Mouse (Mus musculus) layer of hippocampus, postnatal 10 days (tissue): Measurements from ENCODE around the gene Fgfr2. TPM values are rescaled to one million over a fixed set of nuclear protein-coding genes. Genes with fewer than 3 reads are reported as not detected.

Experiments used
- DNase-seq, 2 experiments: peaks; one replicate each; pipeline ENCODE4 v3.0.0; 2021; ENCODE audit warnings: low spot score in 2 of 2
- total RNA-seq, 2 experiments: library from RNA; stranded (reverse); gene quantifications; 2 replicates each; pipeline ENCODE4 v1.2.3; 2021

Fgfr2 gene
- total RNA-seq, 2 experiments from 2014 or later, result 35.6 to 48.3 TPM

DNA sequence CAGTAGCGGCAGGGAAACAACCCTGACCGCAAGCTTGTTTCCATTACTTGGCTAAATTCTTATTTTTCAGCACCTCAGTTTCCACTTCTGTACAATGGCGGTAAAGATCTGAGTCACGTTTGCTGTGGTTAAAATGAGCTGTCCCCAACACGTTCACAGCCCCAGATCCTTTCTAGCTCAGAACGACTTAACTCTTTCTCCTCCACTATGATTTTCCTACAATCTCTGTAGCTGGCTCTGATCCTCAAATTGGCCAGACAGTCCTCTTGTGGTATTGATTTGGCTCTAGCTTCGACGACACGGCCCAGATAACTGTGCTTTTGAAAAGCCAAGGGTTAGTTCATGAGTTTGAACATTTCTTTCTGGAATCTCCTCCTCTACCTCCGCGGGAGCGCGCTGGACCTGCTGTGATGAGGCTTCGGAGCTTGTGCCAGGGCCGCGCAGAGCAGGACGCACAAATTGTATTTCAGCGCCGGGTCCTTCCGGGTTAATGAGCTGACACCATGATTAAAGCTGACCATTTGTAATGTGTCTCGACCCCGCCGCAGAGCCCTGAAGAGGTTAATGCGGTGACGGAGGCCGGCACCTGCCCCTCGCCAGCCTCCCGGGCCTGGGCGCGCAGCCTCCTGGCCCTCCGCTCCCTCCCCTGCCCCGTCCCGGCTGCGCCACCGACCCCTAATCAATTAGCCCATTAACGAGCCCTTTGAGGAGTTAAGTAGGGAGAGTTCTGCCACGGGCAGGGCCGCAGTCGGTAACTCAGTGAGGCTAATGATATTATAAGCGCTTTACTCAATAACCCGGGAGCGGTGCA is 1571.0 kb downstream of the Fgfr2 start:
- no peak for DNase-seq

DNA sequence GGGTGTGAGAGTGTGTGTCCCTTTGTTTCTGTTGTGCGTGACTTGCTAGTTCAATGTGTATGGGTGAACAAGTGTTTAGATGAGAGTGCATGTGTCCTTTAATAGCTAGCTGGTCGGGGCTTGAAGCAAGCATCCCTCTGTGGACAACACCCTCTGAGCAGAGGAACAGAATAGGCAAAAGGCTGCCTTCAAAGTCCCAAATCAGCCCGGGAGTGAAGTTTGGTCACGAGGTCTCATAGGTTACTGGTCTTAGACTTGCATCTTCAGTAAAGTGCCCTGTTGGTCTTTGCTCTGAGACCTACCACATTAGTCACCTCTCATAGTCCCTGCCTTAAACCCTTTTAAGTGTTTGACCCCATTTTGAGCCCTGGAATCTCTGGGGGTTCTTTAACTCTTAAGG is 1571.7 kb downstream of the Fgfr2 start:
- DNase-seq, result no peak

DNA sequence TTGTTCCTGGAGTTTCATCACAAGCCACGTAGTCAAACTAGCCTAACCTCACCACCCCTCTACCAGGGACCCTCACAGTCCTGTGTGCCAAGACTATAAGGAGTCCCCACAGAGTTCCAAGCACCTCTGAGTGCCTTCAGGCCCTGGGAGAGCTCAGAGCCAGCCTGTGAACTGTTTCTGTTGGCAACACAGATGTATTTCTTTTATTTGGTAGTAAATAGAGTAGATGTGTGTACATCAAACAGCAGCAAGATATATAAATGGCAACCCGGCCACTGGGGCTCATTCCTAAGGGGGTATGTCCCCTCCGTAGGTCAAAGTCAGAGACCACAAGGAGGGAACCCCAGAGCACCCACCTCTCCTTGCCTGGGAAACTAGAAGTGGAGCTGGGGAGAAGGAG is 1574.7 kb downstream of the Fgfr2 start, which contains the start of gene Hmx2:
TSS of gene Hmx2 (plus strand) at position 301 of the 400 bp plus-strand sequence.
- no peak for DNase-seq

DNA sequence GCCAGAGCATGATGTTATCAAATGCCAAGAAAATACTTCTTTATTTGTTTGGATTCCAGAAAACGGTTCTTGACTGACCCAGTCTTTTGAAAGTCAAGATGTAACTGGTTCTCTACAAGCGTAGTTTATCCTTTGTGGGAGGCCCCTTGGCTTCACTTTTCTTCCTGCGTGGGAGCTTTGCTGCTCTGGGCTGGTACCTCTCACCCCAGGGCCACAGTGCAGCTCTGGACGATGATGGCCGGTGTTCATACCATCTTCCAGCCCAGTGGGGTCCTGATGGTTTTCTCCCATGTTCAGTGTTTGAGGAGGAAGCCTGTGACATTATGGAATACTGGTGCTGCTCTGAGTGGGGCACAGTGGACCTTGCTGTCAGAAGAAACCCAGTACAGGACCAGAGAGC is 1575.7 kb downstream of the Fgfr2 start:
- no peak for DNase-seq

DNA sequence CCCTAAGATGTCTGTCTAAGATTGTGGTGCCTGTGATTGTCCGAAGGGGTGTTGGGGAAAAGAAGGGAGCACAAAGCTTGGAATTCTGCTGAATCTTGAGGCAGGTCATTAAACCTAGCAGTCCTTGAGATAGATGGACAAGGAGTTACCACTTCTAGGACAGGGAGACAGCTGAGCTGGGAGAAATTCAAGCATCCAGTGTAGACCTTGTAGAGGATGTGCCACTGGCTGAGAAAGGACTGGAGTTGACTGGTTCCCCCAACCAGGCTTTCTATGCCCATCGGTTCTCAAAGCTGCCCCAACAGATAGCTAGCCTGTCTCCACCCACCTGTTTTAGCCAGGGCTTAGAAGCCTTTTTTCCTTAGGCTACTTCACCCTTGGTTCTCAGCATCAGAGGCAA is 1576.7 kb downstream of the Fgfr2 start:
- DNase-seq, result no peak

DNA sequence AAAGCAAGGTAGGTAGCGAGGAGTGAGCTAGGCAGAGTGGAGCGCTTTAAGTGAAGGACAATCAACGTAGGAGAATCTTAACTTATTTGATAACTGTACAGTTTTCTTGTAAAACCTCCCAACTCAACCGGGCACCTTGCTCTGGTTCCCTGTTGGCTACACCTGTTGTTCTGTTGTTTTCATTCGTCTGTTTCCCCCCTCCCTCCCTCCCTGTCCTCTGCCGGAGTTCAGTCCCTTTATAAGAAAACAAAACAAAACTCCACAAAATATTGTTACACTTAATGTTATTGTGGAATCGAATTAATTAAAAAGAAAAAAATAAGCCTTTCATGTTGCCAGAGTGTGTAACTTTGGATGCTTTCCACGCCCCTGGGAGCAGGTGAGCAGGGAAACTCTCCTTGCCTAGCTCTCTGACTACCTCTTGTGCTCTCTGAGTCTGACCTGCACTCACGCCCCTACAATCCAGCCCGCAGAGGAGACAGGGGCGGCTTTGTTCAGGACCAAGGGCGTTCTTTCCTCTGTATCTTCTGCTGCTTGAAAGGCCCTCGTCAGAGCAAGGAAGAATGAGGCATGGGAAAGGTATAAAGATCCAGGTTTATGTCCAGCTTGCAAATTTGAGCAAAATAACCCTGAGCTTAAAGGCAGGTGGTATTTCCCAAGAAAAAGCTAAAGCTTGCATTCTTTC is 1577.3 kb downstream of the Fgfr2 start:
- no peak for DNase-seq

DNA sequence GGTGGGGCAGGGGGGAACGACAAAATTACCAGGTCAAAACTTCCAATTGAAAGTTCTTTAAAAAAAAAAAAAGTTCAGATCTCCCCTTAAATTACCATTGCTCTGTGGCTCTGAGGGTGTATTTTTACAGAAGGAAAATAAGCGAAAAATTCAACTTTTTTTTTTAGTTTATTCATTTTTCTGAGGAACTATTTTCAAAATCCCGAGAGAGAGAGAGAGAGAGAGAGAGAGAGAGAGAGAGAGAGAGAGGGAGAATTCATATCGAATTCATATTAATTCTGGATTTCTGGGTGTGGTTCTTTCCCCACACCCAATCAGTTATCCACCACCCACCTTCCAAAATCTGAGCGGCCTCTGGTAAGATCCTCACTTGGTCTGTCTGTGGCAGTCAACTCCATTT is 1578.3 kb downstream of the Fgfr2 start:
- no peak for DNase-seq

DNA sequence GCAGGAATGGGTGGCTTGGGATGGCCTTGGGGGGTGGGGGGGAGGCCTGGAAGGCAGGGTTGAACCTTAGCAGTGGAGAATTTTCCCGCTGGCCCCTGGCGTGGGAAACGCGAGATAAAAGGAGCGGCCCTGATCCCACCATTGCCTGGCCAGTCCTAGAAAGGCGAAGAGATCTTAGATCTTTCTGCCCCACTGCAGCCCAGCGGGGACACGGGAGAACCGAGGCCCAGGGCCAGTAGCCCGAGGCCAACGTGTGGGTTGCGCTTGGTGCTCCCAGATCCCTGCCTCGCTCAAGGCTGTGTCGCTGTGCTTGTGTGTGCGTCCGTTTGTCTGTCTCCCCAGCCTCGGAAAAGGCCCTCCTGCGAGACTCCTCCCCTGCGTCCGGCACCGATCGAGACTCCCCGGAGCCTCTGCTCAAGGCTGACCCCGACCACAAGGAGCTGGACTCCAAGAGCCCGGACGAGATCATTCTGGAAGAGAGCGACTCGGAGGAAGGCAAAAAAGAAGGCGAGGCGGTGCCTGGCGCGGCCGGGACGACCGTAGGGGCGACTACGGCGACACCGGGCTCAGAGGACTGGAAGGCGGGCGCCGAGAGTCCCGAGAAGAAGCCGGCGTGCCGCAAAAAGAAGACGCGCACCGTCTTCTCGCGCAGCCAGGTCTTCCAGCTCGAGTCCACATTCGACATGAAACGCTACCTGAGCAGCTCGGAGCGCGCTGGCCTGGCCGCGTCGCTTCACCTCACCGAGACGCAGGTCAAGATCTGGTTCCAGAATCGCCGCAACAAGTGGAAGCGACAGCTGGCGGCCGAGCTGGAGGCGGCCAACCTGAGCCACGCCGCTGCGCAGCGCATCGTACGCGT is 1579.3 kb downstream of the Fgfr2 start:
- no peak for DNase-seq

DNA sequence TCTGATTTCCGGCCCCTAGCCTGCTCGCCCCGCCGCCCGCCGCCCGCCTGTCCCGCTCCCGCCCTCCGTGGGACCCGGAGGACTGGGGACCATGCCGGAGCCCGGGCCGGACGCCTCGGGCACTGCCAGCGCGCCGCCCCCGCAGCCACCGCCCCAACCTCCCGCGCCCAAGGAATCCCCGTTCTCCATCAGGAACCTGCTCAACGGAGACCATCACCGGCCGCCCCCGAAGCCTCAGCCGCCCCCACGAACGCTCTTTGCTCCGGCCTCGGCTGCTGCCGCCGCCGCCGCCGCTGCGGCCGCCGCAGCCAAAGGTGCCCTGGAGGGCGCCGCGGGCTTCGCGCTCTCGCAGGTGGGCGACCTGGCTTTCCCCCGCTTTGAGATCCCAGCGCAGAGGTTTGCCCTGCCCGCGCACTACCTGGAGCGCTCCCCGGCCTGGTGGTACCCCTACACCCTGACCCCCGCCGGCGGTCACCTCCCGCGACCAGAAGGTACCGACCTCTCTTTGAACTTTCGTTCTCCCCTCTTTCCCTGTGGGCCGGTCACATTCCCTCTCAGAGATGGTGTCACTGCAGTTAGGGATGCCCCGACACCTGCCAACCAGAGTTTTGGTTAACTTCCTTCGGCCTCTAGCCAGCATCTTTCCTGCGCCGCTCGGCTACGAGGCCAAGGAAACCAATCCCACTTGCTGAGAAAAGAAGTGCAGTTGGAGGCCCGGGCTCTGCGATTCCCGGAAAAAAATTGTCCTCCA is 1580.1 kb downstream of the Fgfr2 start:
- no peak for DNase-seq

DNA sequence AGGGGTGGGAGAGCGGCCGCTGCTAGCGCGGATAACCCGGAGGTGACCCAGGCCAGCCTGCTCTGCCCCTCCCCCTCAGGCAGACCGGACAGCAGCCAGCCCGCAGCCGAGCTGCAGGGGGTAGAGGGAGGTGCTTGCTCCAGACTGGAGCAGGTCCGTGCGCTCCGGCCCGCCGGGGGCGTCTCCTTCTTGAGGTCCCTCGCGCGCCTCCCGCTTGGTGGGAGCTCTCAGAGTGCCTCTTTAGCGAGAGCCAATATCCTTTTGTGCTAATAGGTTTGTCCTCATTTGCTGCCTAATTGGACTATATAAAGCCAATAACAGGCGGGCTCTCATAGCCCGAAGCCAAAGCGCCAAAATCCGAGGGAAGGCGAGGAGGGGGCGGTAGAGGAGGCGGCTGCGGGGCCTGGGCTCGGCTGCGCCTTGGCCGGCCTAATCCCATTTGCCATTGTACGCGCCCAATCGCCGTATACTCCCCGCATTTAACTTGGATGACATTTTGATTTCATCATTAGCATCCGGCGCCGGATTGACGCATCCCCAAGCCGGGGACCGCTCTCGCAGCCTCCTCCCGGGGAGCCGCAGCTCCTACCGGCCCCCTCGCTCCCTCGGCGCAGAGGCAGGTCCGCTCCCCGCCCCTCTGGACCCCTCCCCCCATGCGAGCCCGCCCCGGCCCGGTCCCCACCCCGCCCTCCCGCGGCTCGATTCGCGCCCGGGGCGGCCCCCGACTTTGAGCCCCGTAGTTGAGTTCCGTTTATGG is 1580.9 kb downstream of the Fgfr2 start, which contains the start of gene Hmx3:
TSS of gene Hmx3 (plus strand) at position 753 of the 757 bp plus-strand sequence.
- DNase-seq, result no peak

DNA sequence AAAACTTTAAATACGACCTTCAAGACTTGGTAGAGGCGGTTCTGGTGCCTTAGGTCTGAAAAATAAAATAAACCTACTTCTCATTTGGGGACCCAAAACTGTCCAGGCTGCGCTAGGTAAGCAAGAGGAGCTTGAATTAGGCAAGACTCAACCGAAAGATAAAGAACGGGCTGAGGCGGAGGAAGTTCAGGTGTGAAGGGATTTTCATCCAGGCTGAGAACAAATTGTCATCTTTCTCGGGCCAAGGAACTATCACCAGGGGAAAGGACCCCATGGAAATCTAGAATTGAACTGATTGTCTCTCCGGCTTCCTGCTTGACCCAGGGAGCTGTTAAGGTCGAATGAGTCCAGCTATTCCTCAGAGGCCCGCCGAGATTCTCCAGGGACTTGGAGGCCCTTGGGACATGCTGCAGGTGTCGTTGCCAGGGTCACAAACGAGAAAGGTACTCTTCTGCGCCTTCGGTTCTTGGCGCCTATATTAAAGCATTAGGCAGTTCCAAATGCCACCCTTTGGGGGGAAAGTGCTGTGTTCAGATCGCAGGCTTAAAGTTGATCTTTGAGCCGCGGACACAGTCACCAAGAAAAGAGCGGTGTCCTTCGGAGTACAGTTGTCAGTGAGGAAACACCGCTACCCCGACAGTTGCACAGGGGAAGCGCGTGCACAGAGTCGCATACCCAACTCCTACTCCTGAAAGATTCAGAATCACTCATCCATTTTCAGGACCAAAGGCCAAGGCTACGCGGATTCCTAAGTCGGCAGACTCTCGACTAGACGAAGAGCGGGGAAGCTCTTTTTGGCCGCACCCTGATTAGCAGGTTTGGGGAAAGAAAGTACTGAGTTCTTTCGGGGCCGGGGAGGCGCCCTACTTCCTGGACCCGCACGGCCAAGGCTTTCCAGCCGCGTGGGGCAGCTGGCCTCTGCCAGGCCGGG is 1581.7 kb downstream of the Fgfr2 start:
- DNase-seq, result no peak

DNA sequence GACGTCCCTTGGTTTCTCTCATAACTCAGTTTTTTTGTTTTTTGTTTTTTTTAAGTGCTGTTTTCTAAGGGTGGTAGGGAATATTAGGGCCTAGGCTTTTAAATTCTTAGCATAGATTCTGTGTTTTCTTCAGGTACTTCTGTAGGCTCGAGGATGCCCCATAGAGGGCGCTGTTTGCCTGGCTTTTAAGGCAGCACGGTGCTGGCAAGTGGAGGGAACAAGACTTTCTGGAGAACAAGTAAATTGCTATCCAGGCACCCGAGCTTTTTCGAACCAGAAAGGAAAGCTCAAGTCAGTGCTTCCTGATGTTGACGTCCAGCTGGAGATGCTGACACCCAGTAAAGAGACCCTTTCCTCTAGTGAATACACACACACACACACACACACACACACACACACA is 1583.2 kb downstream of the Fgfr2 start:
- DNase-seq, result peak; percentile 87 to 89

DNA sequence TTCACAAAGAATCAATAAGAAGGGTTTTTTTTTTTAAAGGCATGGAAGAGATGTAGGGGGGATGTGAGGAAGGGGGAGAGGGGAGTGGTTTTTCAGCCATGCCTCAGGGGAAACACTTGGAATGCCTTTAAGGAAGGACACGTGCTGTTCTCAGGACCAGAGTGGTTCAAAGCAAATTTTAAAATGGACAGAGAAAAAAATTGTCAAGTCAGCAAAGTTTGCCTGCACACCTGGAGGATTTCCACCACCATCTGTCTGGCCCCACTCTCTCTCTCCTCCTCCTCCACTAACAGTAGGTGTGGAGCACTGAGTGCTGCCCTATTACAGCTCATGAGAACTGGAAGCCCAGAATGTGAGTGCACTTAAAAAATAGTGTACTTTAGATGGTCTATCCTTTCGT is 1619.4 kb downstream of the Fgfr2 start:
- no peak for DNase-seq

DNA sequence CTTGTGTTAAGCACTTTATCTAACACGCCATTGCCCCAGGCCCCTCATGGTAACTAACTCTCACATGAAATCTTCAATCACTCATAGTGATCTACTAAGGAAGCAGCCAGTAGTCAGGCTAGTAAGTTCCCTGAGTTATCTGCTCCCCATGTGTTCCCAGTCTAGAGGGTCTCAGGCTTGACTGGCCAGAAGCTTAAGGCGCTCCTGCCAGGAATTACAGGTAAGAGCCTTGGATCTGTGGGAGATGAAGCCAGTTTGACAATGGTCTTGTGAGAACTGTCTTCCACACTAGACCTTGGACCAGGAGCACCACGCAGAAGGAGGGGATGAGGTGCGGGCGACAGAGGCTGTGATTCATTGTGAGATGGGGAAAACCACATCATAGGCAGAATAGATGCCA is 1644.7 kb downstream of the Fgfr2 start:
- no peak for DNase-seq

DNA sequence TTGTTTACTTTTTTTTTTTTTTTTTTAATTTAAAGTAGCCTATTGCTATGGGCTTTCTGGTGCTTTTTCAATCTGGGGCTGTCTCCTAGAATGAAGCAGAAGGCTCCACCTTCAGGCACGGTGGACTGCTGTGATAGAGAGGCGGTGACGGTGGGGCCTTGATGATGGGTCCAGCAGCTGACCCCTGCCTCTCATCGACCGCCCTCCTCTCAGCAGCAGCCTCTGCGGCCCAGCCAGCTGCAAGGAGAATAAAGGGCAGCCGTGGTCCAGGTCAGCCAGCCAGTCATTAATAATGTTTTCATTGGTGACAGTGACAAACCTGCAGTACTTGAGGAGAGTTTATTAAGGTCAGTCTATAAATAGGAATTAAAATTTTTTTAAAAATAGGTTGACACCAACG is 1646.0 kb downstream of the Fgfr2 start:
- no peak for DNase-seq

DNA sequence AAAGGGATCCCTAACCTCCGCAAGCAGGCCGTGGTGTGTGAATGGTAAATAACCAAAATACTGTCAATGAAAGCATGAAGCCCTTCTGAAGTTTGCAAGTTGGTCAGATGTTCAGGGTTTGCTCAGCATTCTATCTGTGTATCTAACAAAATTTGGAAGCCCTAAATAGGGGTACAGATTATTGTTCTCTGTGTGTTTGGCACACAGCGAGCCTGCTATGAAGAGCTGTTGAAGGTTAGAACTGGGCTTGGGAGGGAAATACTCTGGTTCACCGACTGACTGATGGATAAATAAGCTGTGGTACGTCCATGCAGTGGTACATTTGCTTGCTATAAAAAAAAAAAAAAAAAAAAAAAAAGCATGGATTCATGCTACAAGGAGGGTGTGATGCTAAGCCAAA is 1651.6 kb downstream of the Fgfr2 start:
- DNase-seq, result no peak

DNA sequence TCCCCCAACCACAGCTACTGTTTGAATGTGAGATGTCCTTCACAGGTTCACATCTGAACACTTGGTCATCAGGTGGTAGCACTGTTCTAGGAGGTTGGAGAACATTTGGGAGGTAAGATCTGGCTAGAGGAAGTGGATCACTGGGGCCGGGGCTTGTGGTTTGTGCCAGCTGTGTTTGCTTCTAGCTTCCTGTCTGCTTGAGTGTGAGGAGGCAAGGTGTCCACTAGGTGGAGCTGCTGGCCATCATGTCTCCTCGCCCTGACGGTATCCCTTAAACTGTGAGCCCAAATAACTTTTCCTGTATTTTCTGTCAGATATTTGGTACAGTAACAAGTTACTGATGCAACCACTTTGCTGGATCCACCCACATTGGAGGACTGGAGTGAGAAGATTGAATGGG is 1653.6 kb downstream of the Fgfr2 start:
- DNase-seq, result no peak

DNA sequence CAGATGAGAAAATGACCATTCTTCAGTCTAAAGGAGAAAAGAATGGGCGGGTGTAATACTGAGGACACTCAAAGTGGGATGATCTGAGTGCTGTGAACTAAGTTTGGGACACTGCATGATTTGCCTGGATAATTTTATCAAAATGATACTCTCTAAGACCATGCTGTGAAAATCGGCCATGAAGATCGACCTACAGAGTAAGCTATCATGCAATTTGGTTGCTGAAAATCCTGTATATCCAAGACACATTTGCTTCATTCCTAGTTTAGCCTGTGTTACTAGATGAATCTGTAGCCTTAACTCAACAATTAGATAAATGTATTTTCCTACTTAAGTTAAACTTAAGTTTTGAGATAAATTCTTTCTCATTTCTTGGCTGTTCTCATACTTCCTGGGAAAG is 1655.8 kb downstream of the Fgfr2 start:
- DNase-seq, result no peak

DNA sequence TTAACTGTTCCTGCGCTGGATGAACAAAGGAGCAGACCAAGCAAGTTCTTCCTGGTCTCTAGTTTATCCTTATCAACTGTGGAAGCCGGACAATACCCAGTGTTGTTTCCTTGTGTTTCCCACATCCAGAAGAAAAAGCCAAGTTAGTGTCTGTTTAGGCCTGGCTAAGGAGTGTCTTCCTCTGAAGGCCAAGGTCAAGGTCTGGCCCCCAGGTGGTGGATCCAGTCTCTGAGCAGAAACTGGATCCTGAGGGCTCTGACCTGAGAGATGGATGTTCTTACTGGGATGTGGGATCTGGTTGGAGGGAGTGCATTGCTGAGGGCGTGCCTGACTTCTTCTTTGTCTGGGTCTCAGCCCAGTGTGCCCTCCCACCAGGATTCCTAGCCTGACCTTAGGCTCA is 1657.4 kb downstream of the Fgfr2 start:
- no peak for DNase-seq
